Mouse (Mus musculus) spleen, adult 2 months (tissue): ENCODE data around the gene Gm5678.

ENCODE experiments used
- CTCF ChIP-seq: fragments of 200-500 bp; IDR thresholded peaks from 2 replicates; pipeline ENCODE4 v1.5.1; 2011; ENCODE audit warnings: mild to moderate bottlenecking, inconsistent platforms; ENCODE audit not compliant: insufficient read depth, insufficient read length, insufficient replicate concordance; ENCODE audit errors: extremely low read depth
- POLR2A ChIP-seq: fragments of 200-500 bp; IDR thresholded peaks from 2 replicates; pipeline ENCODE4 v1.6.1; 2011; ENCODE audit warnings: low read depth, low read length, inconsistent platforms

DNA sequence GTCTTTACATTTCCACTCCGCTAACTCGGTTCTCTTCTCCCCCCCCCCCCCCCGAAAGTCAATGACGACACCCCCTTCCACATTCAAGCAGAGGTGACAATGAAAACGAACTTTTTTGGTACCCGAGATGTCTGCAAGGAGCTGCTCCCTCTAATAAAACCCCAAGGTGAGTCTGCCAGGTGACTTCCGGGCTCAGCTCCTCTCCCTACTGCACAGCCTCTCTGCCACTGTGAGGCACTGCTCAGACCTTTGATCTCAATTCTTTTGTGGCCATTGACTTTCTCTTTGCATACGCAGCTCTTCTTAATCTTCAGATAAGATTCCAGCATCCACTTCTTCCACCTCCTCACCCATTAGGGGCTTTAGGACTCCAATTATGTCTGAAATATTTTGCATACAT, 19.2 kb upstream of the Gm5678 start:
- TF ChIP-seq POLR2A = no peak
- no peak for TF ChIP-seq CTCF
